Mouse (Mus musculus) bone marrow macrophage, adult 2 months (primary cell): ENCODE results near the gene H2-DMa.

Source experiments
- CTCF ChIP-seq: IDR thresholded peaks from 2 replicates; pipeline ENCODE4 v1.5.1; 2012; ENCODE audit warnings: low read depth, mild to moderate bottlenecking, low read length, moderate library complexity
- POLR2A ChIP-seq: IDR thresholded peaks from 2 replicates; pipeline ENCODE4 v1.6.1; 2012; ENCODE audit warnings: mild to moderate bottlenecking, low read depth, low read length, borderline replicate concordance

DNA sequence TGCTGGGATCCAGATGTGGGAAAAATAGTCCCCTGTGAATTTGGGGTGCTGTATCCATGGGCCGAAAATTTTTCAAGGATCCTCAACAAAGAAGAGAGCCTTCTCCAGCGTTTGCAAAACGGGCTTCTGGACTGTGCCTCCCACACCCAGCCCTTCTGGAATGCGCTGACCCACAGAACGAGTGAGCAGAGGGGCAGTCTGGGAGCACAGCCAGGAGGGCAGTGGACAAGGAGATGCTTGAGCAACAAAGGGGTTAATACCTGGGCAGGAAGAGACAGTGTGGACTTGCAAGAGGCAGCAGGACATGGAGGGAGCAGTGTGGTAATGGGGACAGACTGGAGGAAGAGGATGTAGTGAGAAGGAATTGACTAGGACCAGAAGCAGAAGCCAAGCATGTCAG lies 36.2 kb downstream of the H2-DMa start:
- TF ChIP-seq POLR2A = no peak
- no peak for TF ChIP-seq CTCF
